Mouse (Mus musculus) layer of hippocampus, postnatal 10 days (tissue): Measurements from ENCODE around the gene Galns. TPM values are rescaled to one million over a fixed set of nuclear protein-coding genes. Genes with fewer than 3 reads are reported as not detected.
A peak's percentile ranks its signal among the peaks of the same experiment; 100 is the strongest.
"Not testable (repeated sequence)": the region's sequence is repeated elsewhere in the genome, so short reads cannot be mapped to it uniquely, and the experiment has no call there.

Experiments
- DNase-seq, 2 experiments: peaks; one replicate each; pipeline ENCODE4 v3.0.0; 2021; ENCODE audit warnings: low spot score in 2 of 2
- total RNA-seq, 2 experiments: library from RNA; stranded (reverse); gene quantifications; 2 replicates each; pipeline ENCODE4 v1.2.3; 2021

Galns gene
- total RNA-seq, 2 experiments from 2014 or later: 10.6 to 10.7 TPM

- DNase-seq: no peak
Observed at GRCm38 (mm10) chr8:122635878-122636802, 24.9 kb upstream of the Galns start.

GRCm38 (mm10) chr8:122633205-122633604 is 21.9 kb upstream of the Galns start:
- DNase-seq: no peak

DNA sequence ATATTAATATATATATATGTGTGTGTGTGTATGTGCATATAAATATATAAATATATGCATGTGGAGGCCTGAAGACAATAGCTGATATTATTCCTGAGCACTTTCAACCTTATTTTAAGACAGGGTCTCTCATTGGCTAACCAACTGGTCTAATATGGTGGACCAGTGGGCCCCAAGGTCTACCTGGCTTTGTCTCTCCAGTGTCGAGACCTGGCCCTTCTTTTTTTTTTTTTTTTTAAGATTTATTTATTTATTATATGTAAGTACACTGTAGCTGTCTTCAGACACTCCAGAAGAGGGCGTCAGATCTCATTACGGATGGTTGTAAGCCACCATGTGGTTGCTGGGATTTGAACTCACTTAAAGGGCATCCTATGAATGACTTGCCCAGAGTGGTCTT is 20.9 kb upstream of the Galns start:
- DNase-seq: not testable (repeated sequence)

DNA sequence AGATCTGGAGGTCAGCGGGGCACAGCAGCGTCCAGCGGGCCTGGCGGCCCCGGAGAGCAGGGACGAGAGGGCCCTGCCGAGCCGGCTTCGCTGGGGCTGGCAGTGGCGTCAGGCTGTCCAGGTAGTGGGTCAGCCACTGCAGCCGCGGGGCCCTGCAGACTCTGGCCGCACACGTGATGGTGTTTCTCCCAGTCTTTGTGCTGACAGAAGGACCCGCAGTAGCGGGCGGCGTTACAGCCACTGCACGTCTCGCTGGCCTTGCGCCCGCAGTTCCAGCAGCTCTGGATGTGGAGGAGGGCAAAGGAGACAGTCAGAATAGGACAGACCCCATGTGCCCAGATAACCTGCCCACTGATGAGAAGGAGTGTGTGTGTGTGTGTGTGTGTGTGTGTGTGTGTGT is 19.4 kb upstream of the Galns start:
- DNase-seq: no peak

DNA sequence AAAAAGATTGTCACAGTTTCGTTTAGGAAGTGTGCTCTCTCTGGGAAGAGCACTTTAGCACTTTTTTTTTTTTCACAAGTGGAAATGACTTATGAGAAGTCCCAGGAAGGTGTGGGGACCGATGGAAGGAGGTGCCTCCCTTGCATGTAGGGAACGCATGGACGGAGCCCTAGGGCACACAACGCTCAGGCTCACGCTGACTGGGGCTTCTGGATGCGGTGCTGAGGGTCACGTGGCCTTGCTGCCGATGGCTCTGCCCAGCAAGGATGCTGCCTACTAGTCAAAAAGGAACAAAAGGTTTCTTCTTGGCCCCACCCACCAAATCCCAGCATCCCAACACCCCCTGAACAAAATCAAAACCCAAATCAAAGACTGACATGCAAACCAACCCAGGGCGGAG is 18.1 kb upstream of the Galns start:
- DNase-seq: no peak

GRCm38 (mm10) chr8:122626896-122627295 is 15.6 kb upstream of the Galns start:
- DNase-seq: no peak

GRCm38 (mm10) chr8:122625811-122626210 is 14.5 kb upstream of the Galns start:
- no peak for DNase-seq

- DNase-seq: no peak
Observed at GRCm38 (mm10) chr8:122624653-122625052, 13.4 kb upstream of the Galns start.

GRCm38 (mm10) chr8:122623844-122624642 is 12.8 kb upstream of the Galns start:
- DNase-seq: no peak

GRCm38 (mm10) chr8:122622727-122623126 is 11.5 kb upstream of the Galns start, which contains the start of gene Pabpn1l:
TSS of gene Pabpn1l (minus strand) at chr8:122622739.
- no peak for DNase-seq

- DNase-seq: no peak
Observed at GRCm38 (mm10) chr8:122620446-122620845, 9.2 kb upstream of the Galns start.

- no peak for DNase-seq
Observed at GRCm38 (mm10) chr8:122618660-122619378, 7.6 kb upstream of the Galns start.

- peak; percentile 87 to 89 for DNase-seq
Observed at GRCm38 (mm10) chr8:122617947-122618546, 6.8 kb upstream of the Galns start.

DNA sequence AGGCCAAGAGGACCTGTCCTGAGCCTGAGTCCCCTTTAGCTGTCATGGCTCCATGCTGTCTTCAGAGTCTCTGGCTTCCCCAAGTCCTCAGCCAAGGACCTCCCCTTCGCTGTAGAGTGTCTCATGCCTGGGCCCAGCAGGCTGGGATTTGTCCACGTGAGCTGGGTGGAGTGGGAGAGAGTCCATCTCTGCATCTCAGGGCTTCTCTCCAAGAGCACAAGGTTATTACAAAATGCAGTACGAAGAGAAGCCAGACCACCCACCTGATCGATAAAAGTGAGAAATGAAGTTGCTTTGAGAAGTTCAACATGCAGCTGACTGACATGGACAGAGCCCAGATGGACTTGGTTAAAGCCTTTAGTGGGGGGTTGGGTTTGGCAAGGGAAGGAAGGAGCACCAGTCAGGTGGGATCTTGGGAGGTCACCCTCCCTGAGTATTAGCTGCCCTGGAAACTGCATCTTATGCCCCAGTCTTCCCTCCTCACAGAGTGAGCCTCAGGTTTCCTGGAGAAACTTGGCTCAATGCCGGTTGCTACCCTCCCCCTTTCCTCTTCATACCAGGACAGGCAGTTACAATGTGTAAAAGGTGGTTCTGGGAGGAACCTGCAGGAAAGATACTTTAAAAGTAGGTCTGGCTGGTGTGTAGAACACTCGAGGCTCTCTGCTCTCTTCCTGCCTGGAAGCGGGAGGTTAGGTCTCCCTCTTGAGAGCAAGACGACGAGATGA is 5.1 kb upstream of the Galns start:
- no peak for DNase-seq

DNA sequence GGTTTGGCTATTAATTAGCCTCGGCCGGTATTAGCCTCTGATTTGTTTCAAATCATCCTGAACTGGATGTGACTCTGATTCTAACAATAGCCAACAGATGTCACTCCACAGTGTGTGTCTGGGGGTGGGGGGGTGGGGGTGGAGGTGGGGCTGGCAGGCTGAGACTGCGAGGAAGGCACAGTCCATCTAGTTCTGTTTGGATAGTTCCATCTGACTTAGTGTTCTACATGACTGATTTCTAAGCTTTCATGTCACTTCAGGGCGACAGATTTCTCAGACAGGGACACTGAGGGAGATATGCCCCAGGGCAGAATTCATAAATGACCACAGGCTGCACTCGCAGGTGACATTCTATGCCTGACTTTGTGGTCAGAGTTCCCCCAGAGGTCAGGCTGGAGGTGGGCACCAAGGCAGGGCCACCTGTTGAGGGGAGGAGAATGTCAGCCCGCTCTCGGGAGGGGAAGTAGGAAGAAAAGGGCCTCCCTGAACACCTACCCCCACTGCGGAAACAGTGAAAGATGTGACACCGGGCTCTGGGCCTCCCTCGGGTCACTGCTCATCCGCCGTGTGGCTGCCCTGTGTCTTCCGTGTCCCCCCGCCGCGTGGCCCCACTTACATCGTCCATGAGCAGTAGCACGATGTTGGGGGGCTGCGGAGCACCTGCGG is 518 bp downstream of the Galns start:
- DNase-seq: no peak

GRCm38 (mm10) chr8:122610209-122610608 is 1.1 kb downstream of the Galns start:
- DNase-seq: no peak

- no peak for DNase-seq
Observed at GRCm38 (mm10) chr8:122606810-122607209, 4.5 kb downstream of the Galns start.

- DNase-seq: no peak
Observed at GRCm38 (mm10) chr8:122605367-122605766, 5.9 kb downstream of the Galns start.

GRCm38 (mm10) chr8:122604640-122605039 is 6.6 kb downstream of the Galns start:
- DNase-seq: no peak

DNA sequence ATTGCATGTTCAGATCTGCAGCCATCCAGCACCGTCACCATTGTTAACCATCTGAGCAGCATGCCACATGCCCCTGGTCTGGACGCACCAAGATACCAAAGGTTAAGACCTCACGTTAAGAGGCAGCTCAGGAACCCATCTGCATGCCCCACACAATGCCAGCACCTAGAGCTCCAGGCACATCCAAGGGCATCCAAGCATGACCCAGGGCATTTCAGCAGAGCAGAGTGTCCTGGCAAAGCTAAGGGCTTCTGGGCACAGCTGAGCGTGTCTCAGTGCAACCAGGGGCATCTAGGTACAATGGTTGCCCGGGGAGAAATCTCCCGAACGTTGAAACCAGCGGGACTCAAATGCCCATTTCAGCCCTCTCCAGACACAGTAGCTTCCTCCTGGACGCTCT is 10.6 kb downstream of the Galns start:
- DNase-seq: no peak
